Mouse (Mus musculus) yolk sac, embryonic 10.5 days (tissue): ENCODE measurements around the gene Pax6.

Source experiments
- DNase-seq: peaks from one replicate; pipeline ENCODE4 v3.0.0-alpha.2; 2017; ENCODE audit warnings: low spot score

The Pax6 gene

GRCm38 (mm10) chr2:105684991-105685650 is 16.4 kb downstream of the Pax6 start:
- DNase-seq, result no peak

- no peak for DNase-seq
Observed at GRCm38 (mm10) chr2:105685651-105686050, 17.0 kb downstream of the Pax6 start.

- DNase-seq, result no peak
Observed at GRCm38 (mm10) chr2:105686363-105687316, 17.9 kb downstream of the Pax6 start.

- no peak for DNase-seq
Observed at GRCm38 (mm10) chr2:105687317-105687991, 18.8 kb downstream of the Pax6 start.

- no peak for DNase-seq
Observed at GRCm38 (mm10) chr2:105688011-105688410, 19.3 kb downstream of the Pax6 start.

- DNase-seq, result no peak
Observed at GRCm38 (mm10) chr2:105688436-105689303, 20.0 kb downstream of the Pax6 start.

- no peak for DNase-seq
Observed at GRCm38 (mm10) chr2:105689304-105689770, 20.6 kb downstream of the Pax6 start.

- no peak for DNase-seq
Observed at GRCm38 (mm10) chr2:105689771-105690639, 21.3 kb downstream of the Pax6 start.

- DNase-seq, result no peak
Observed at GRCm38 (mm10) chr2:105691296-105691695, 22.6 kb downstream of the Pax6 start.

- DNase-seq, result no peak
Observed at GRCm38 (mm10) chr2:105697741-105698140, 29.0 kb downstream of the Pax6 start.

- no peak for DNase-seq
Observed at GRCm38 (mm10) chr2:105698631-105699030, 29.9 kb downstream of the Pax6 start.

- no peak for DNase-seq
Observed at GRCm38 (mm10) chr2:105701781-105702180, 33.1 kb downstream of the Pax6 start.

- no peak for DNase-seq
Observed at GRCm38 (mm10) chr2:105702586-105702985, 33.9 kb downstream of the Pax6 start.

GRCm38 (mm10) chr2:105705320-105705719 is 36.6 kb downstream of the Pax6 start:
- DNase-seq, result no peak

- no peak for DNase-seq
Observed at GRCm38 (mm10) chr2:105709126-105709525, 40.4 kb downstream of the Pax6 start.

GRCm38 (mm10) chr2:105710511-105710910 is 41.8 kb downstream of the Pax6 start:
- no peak for DNase-seq

GRCm38 (mm10) chr2:105715409-105716115 is 46.9 kb downstream of the Pax6 start:
- no peak for DNase-seq

GRCm38 (mm10) chr2:105726657-105727056 is 58.0 kb downstream of the Pax6 start:
- DNase-seq, result no peak

- no peak for DNase-seq
Observed at GRCm38 (mm10) chr2:105730704-105731103, 62.0 kb downstream of the Pax6 start.

- DNase-seq, result no peak
Observed at GRCm38 (mm10) chr2:105736166-105736565, 67.5 kb downstream of the Pax6 start.
